Mouse (Mus musculus): Measurements from ENCODE around the gene Cyp4a14. TPM values are rescaled to one million over a fixed set of nuclear protein-coding genes. Genes with fewer than 3 reads are reported as not detected.
"Not testable (repeated sequence)": the region's sequence is repeated elsewhere in the genome, so short reads cannot be mapped to it uniquely, and the experiment has no call there.

The Cyp4a14 gene
- total RNA-seq (2021): not detected

- DNase-seq: no peak
- intact Hi-C loops (cut with DNase I): no loop called here
These were observed at the start of gene Cyp4a14 for GRCm38 (mm10) chr4:115496001-115496400. Cyp4a14 (minus strand) TSS chr4:115496142.

DNA sequence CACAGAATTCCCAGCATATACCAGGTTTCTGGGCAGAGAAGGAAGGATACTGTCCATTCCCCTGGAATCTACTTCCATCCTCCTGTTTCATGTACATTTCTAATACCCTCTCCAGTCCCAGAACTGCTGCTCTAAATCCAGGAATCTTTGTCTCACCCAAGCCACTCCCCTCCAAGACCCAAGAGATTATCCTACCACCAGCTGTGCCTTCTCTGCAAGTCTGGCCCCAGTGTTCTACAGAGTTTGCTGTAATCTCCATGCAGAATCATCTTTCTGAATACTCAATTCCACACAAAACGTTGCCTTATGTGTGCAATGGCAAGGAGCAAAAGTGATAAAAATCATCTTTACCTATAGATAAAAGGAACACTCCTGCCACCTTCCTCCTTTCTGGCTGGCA, 49.2 kb upstream of the Cyp4a14 start:
- DNase-seq: no peak
- intact Hi-C loops (cut with DNase I): no loop called here

DNA sequence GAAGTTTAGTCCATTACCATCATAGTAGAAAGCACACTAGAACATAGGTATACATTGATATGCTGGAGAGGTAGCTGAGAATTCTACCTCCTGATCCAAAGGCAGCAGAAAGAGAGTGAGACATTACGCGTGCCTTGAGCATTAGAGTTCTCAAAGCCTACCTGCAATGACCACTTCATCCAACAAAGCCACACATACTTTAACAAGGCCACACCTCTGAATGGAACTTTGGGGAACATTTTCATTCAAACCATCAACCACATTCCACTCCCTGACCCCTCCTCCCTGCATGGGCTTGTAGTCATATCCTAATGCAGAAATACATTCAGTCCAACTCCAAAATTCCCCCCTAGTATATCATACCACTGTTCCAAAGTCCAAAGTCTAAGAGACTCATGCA, 25.8 kb upstream of the Cyp4a14 start:
- intact Hi-C loops (cut with DNase I): no loop called here
- no peak for DNase-seq

GRCm38 (mm10) chr4:115519444-115519843, 23.5 kb upstream of the Cyp4a14 start:
- intact Hi-C loops (cut with DNase I): no loop called here

GRCm38 (mm10) chr4:115518000-115518399, 22.1 kb upstream of the Cyp4a14 start, which contains the start of gene Cyp4a10:
Cyp4a10 (plus strand) TSS chr4:115518264.
- DNase-seq; intact Hi-C loops (cut with DNase I): not testable (repeated sequence)

More at GRCm38 (mm10) chr4:115519444-115519843, 23.5 kb upstream of the Cyp4a14 start:
- no peak for DNase-seq

- DNase-seq; intact Hi-C loops (cut with DNase I): not testable (repeated sequence)
These were observed 18.0 kb upstream of the Cyp4a14 start for GRCm38 (mm10) chr4:115513964-115514363.

- no peak for DNase-seq
- intact Hi-C loops (cut with DNase I): no loop called here
These were observed 1.5 kb upstream of the Cyp4a14 start for GRCm38 (mm10) chr4:115497466-115497865.

DNA sequence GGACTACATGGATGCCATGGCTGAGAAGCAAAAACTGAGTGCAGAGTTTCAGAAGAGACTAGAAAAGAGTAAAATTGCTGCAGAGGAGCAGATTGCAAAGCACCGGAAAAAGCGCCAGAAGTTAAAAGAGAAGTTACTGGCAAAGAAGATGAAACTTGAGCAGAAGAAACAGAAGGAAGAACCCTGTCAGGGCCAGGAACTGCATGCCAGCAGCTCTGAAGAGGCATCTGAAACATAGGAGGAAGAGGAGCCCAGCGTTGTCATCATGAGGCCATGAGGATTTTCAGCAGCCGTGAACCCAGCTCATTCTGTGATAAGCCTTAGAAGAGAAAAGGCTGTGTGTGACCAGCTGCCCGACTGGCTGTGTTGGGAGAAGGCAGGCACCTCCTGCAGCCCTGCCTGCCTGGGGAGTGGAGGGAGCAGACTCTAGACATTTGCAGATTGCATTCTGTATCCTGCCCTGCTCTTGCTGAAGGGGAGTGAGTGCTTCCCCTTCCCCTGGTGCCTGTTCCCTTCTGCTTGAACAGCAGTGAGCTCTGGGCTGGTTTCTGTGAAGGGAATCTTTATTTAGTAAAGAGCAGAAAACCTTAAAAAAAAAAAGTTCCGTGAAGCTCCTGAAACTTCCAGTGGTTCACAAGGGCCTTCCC, 14.8 kb downstream of the Cyp4a14 start:
- intact Hi-C loops (cut with DNase I): no loop called here
- DNase-seq: no peak

DNA sequence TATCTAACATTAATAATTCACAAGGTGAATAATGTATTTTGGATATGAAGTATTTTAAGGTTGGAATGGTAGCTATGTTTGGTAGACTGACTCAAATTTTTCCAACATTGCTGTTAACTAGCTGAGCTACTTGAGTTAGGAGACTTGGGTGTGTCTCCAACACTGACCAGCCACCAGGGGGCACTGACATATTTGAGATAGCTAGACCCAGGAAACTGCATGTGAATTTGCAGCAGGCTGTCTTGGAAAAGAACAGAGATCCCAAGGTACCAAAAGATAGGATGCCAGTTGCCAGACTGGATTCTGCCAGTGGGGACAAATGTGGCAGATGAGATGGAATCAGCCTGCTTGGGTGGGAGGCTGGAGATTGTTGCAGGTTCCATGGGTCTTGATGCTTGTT, 19.9 kb downstream of the Cyp4a14 start:
- intact Hi-C loops (cut with DNase I): not testable (repeated sequence)
- DNase-seq: peak; percentile 2

DNA sequence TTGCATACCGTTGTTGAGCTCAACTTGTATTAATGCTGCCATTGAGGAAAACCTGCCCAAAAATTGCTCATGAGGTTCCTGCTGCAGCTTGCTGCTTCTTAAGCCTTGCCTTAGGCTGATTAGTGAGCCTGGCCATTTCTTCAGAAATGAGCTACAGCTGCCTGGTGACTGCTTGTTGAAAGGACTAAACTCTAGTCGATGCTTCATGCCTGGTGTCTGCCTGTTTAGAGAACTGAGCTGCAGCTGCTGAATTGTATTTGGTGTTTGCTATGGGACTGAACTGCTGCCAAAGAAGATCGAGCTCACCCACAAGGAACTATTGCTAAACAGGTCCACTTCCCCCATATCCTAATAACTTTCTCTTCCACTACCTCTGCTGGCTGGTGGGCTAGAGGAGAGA, 22.4 kb downstream of the Cyp4a14 start:
- intact Hi-C loops (cut with DNase I); DNase-seq: not testable (repeated sequence)

DNA sequence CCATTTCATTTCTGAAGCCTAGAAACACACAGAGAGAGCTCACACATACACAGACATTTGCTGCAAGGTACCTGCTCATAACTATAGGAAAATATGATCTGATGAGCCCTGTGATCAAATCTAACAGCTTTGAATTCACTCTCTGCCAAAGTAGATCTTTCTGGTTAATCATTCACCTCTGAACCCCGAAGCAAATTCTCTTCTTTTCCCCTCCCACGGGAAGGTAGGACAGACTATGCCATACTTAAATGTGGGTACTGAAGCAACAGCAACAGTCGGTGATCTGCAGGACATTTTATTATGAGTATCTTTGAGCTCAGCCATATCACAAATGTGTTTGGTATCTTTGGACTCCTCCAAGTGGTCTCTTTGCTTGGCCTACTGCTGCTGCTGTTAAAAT, 43.6 kb downstream of the Cyp4a14 start, which contains the start of gene Cyp4a30b:
Gene Cyp4a30b, plus strand, starts transcription at position 301 of the 400 bp plus-strand sequence.
- intact Hi-C loops (cut with DNase I): no loop called here

DNA sequence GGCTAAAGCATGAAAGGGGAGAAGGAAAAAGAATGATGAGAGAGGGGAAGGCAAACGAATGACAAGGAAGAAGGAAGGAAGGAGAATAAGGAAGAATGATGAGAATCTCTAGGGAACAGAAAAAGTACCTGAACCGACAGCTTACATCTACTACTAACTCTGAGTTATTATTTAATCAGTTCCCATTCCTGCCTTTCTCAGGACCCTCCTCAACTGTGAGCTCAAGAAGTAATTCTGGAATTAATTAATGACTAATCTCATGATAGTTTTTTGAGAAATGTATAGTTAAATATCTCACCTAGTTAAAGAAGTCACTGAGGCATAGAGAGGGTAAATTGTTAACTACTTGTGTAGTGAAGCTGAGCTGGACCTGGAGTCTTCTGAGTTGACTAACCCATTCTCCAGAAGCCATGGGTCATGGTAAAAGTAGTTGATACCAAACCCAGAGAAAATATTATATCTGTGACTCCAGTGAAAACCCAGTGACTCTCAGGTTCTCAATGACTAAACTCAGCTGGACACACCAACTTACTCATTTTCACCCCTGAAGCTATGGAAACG, 45.3 kb downstream of the Cyp4a14 start:
- intact Hi-C loops (cut with DNase I): no loop called here
- DNase-seq: no peak

More for the DNA sequence above, 43.6 kb downstream of the Cyp4a14 start, which contains the start of gene Cyp4a30b:
- DNase-seq: no peak

Other genes with a start within 250 kb of the Cyp4a14 start
- gene Cyp4a12a, start 197.1 kb downstream of the Cyp4a14 start, total RNA-seq (2021): not detected
- not detected for gene Cyp4a12b, start 84.5 kb downstream of the Cyp4a14 start, total RNA-seq (2021)
- not detected for gene Cyp4a30b, start 43.5 kb downstream of the Cyp4a14 start, total RNA-seq (2021)
- not detected for gene Cyp4a10, start 22.1 kb upstream of the Cyp4a14 start, total RNA-seq (2021)
- gene Cyp4a31, start 67.5 kb upstream of the Cyp4a14 start, total RNA-seq (2021): not detected
- gene Cyp4a32, start 104.8 kb upstream of the Cyp4a14 start, total RNA-seq (2021): not detected
- gene Cyp4b1, start 151.6 kb upstream of the Cyp4a14 start, total RNA-seq (2021): 1 to 10 TPM; 3.7 to 4.3 TPM
- gene Efcab14, start 241.6 kb upstream of the Cyp4a14 start, total RNA-seq (2021): 10 to 100 TPM; 20.7 to 22.7 TPM

Data from left cerebral cortex, postnatal 4 days (tissue).